Mouse (Mus musculus): ENCODE data around the gene Tbx2. TPM values are rescaled to one million over a fixed set of nuclear protein-coding genes. Genes with fewer than 3 reads are reported as not detected.

The Tbx2 gene
- polyA plus RNA-seq, 1 experiment = 1.2 TPM

GRCm38 (mm10) chr11:85864363-85864762 is 32.0 kb downstream of the Tbx2 start:
- H3K4me1 ChIP-seq (ENCODE audit: control insufficient read depth, insufficient read depth, insufficient read length, low read length) = no peaks in the 10 kb centered on the region
- H3K27ac ChIP-seq (replicated peaks; ENCODE audit: low read depth, low read length) = no peak overlapping the region
- H3K4me3 ChIP-seq (ENCODE audit: insufficient read depth, low read depth, low read length) = no peak overlapping the region

GRCm38 (mm10) chr11:85876059-85876788 is 43.9 kb downstream of the Tbx2 start:
- Histone ChIP-seq H3K27ac (replicated peaks; ENCODE audit: low read depth, low read length) (no peak overlapping the region), H3K4me1 (ENCODE audit: control insufficient read depth, insufficient read depth, insufficient read length, low read length) (no peaks in the 10 kb centered on the region), H3K4me3 (ENCODE audit: insufficient read depth, low read depth, low read length) (no peak overlapping the region)

- Histone ChIP-seq H3K4me3 (ENCODE audit: insufficient read depth, low read depth, low read length) (no peak overlapping the region), H3K27ac (replicated peaks; ENCODE audit: low read depth, low read length) (no peak overlapping the region), H3K4me1 (ENCODE audit: control insufficient read depth, insufficient read depth, insufficient read length, low read length) (no peaks in the 10 kb centered on the region)
These were observed 52.1 kb downstream of the Tbx2 start for GRCm38 (mm10) chr11:85884498-85884897.

GRCm38 (mm10) chr11:85885665-85886428 is 53.5 kb downstream of the Tbx2 start, which contains the start of gene Tbx4:
TSS of gene Tbx4 (plus strand) at chr11:85886422.
- Histone ChIP-seq H3K4me1 (ENCODE audit: control insufficient read depth, insufficient read depth, insufficient read length, low read length) (no peaks in the 10 kb centered on the region), H3K27ac (replicated peaks; ENCODE audit: low read depth, low read length) (no peak within 1 kb of the TSS), H3K4me3 (ENCODE audit: insufficient read depth, low read depth, low read length) (no peak within 1 kb of the TSS)

- no peaks in the 10 kb centered on the region for H3K4me1 ChIP-seq (ENCODE audit: control insufficient read depth, insufficient read depth, insufficient read length, low read length)
- H3K4me3 ChIP-seq (ENCODE audit: insufficient read depth, low read depth, low read length) = no peak overlapping the region
- H3K27ac ChIP-seq (replicated peaks; ENCODE audit: low read depth, low read length) = no peak overlapping the region
These were observed 54.1 kb downstream of the Tbx2 start for GRCm38 (mm10) chr11:85886429-85886785.

GRCm38 (mm10) chr11:85887273-85887672 is 54.9 kb downstream of the Tbx2 start:
- no peak overlapping the region for H3K4me3 ChIP-seq (ENCODE audit: insufficient read depth, low read depth, low read length)
- H3K27ac ChIP-seq (replicated peaks; ENCODE audit: low read depth, low read length) = no peak overlapping the region
- no peaks in the 10 kb centered on the region for H3K4me1 ChIP-seq (ENCODE audit: control insufficient read depth, insufficient read depth, insufficient read length, low read length)

- Histone ChIP-seq H3K4me3 (ENCODE audit: insufficient read depth, low read depth, low read length) (no peak overlapping the region), H3K27ac (replicated peaks; ENCODE audit: low read depth, low read length) (no peak overlapping the region), H3K4me1 (ENCODE audit: control insufficient read depth, insufficient read depth, insufficient read length, low read length) (no peaks in the 10 kb centered on the region)
These were observed 55.6 kb downstream of the Tbx2 start for GRCm38 (mm10) chr11:85887801-85888450.

GRCm38 (mm10) chr11:85888451-85888961 is 56.2 kb downstream of the Tbx2 start:
- Histone ChIP-seq H3K4me3 (ENCODE audit: insufficient read depth, low read depth, low read length) (no peak overlapping the region), H3K4me1 (ENCODE audit: control insufficient read depth, insufficient read depth, insufficient read length, low read length) (no peaks in the 10 kb centered on the region), H3K27ac (replicated peaks; ENCODE audit: low read depth, low read length) (no peak overlapping the region)

GRCm38 (mm10) chr11:85889056-85889729 is 56.8 kb downstream of the Tbx2 start:
- no peak overlapping the region for H3K27ac ChIP-seq (replicated peaks; ENCODE audit: low read depth, low read length)
- H3K4me1 ChIP-seq (ENCODE audit: control insufficient read depth, insufficient read depth, insufficient read length, low read length) = no peaks in the 10 kb centered on the region
- H3K4me3 ChIP-seq (ENCODE audit: insufficient read depth, low read depth, low read length) = no peak overlapping the region

GRCm38 (mm10) chr11:85889730-85890562 is 57.6 kb downstream of the Tbx2 start:
- no peaks in the 10 kb centered on the region; the same call in 1 of the 2 replicates for H3K4me1 ChIP-seq (ENCODE audit: control insufficient read depth, insufficient read depth, insufficient read length, low read length)
- no peak overlapping the region for H3K4me3 ChIP-seq (ENCODE audit: insufficient read depth, low read depth, low read length)

GRCm38 (mm10) chr11:85890563-85890845 is 58.2 kb downstream of the Tbx2 start:
- H3K27ac ChIP-seq (replicated peaks; ENCODE audit: low read depth, low read length) = no peak overlapping the region
- H3K4me3 ChIP-seq (ENCODE audit: insufficient read depth, low read depth, low read length) = no peak overlapping the region
- no peaks in the 10 kb centered on the region; the same call in 1 of the 2 replicates for H3K4me1 ChIP-seq (ENCODE audit: control insufficient read depth, insufficient read depth, insufficient read length, low read length)

More at GRCm38 (mm10) chr11:85889730-85890562, 57.6 kb downstream of the Tbx2 start:
- H3K27ac ChIP-seq (replicated peaks; ENCODE audit: low read depth, low read length) = no peak overlapping the region

- H3K4me1 ChIP-seq (ENCODE audit: control insufficient read depth, insufficient read depth, insufficient read length, low read length) = no peaks in the 10 kb centered on the region; the same call in 1 of the 2 replicates
- H3K4me3 ChIP-seq (ENCODE audit: insufficient read depth, low read depth, low read length) = no peak overlapping the region
- H3K27ac ChIP-seq (replicated peaks; ENCODE audit: low read depth, low read length) = no peak overlapping the region
These were observed 58.8 kb downstream of the Tbx2 start for GRCm38 (mm10) chr11:85891010-85891691.

Data from brown adipose tissue, adult 24 weeks (tissue).